Mouse (Mus musculus) hindlimb bud, embryonic 11.5 days (tissue): ENCODE measurements at regions not wholly inside any gene's neighbourhood (a gene's known extent, or its start where the extent isn't known, plus 50 kb on each side); places are given as distances from the start of the nearest gene placed in this dataset.
A peak's percentile ranks its signal among the peaks of the same experiment; 100 is the strongest.
"Not testable (repeated sequence)": the region's sequence is repeated elsewhere in the genome, so short reads cannot be mapped to it uniquely, and the experiment has no call there.

Experiments
- DNase-seq: peaks from one replicate; pipeline ENCODE4 v3.0.0-alpha.2; 2012; ENCODE audit warnings: low read depth, low spot score; ENCODE audit errors: extremely low spot score

- no peak for DNase-seq
Observed at GRCm38 (mm10) chr14:90488301-90488700, 2017.1 kb upstream of the Pcdh20 start.

GRCm38 (mm10) chr14:90447971-90448370 lies 1976.8 kb upstream of the Pcdh20 start:
- no peak for DNase-seq

- peak; percentile 54 for DNase-seq
Observed at GRCm38 (mm10) chr14:90432874-90433543, 1961.8 kb upstream of the Pcdh20 start.

GRCm38 (mm10) chr14:90412707-90413106 lies 1941.5 kb upstream of the Pcdh20 start:
- DNase-seq = no peak

GRCm38 (mm10) chr14:90406350-90406749 lies 1935.2 kb upstream of the Pcdh20 start:
- DNase-seq = no peak

DNA sequence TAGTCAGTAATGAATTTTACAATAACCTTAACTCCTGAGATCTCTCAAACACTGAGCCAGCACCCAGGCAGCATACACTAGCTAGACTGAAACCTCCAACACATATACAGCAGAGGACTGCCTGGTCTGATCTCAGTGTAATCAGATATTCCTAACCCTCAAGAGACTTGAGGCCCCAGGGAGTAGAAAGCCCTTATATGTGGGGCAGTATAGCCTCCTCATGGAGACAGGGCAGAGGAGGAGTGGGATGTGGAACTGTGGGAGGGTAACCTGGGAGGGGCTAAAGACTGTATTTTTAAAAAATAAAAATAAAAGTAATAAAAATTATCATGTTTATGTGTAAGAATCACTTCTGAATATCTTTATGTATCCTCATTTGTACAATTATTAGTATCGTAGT lies 1934.3 kb upstream of the Pcdh20 start:
- no peak for DNase-seq

GRCm38 (mm10) chr14:90367256-90367936 lies 1896.2 kb upstream of the Pcdh20 start:
- no peak for DNase-seq

- no peak for DNase-seq
Observed at GRCm38 (mm10) chr14:90334541-90334940, 1863.3 kb upstream of the Pcdh20 start.

- DNase-seq = not testable (repeated sequence)
Observed at GRCm38 (mm10) chr14:90295456-90295855, 1824.3 kb upstream of the Pcdh20 start.

DNA sequence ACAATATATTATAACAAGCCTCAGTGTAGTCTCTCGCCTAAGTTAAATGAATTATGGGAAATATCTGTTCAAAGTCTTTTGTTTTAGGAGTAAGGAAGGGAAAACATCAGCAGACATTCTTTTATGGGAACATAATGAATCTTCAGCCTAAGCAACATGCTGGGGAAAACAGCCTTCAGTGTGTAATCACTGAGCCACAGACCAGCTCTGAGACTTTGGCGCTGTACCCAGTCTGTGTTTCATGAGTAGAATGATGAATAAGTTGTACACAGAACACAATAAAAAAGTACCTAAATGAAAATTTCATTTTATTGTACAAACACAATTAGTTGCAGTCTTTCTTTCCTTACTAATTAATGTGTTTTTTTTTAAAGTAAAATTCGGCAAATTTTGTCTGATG lies 1774.8 kb upstream of the Pcdh20 start:
- DNase-seq = no peak

GRCm38 (mm10) chr14:90232661-90233060 lies 1761.5 kb upstream of the Pcdh20 start:
- no peak for DNase-seq

DNA sequence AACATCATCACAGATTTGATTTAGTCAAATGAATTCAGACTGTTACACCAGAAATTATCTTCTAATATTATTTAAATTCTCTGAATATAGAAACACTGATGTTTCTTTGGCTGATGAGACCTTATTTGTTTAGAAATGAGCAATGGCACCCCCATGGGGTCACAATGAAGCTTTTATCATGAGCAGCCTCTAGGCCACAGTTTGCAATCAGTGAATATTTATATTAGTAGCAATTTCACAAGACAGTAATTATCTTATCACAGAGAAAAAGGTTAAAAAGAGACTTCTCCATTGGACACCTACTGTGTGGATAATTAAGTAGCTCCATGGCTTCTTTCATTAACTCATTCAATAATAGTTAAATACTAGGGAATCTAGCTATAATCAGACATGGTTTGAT lies 1729.1 kb upstream of the Pcdh20 start:
- DNase-seq = no peak

- DNase-seq = no peak
Observed at GRCm38 (mm10) chr14:90197791-90198190, 1726.6 kb upstream of the Pcdh20 start.

DNA sequence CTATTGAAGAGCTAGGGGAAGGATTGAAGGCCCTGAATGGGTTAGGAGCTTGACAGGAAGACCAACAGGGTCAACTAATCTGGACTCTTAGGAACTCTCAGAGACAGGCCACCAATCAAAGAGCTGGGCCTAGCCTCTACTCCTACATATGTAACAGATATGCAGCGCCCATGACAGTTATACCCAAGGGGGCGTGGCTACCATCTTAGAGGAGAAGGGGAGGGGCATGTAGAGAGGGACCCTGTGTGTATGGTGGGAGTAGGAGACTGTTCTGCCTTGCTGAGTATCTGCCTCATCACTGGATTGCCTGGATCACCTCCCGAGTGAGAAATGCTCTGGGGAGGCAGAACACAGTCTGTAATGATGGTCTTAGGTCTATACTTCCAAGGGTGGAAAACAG lies 1701.5 kb upstream of the Pcdh20 start:
- DNase-seq = no peak
